Mouse (Mus musculus) forebrain, embryonic 16.5 days (tissue): Measurements from ENCODE around the gene Mcl1. TPM values are rescaled to one million over a fixed set of nuclear protein-coding genes. Genes with fewer than 3 reads are reported as not detected.

Experiments
- ATAC-seq: fragments of 200-750 bp; cut with Nextera tagmentation; 2 replicates; pipeline ENCODE4 v1.8.0; 2017; ENCODE audit warnings: mild to moderate bottlenecking, moderate library complexity
- H3K27ac ChIP-seq: fragments of 300-500 bp; sonication (generic); 2 replicates; pipeline ENCODE4 v1.5.1; 2014; ENCODE audit warnings: low read length, control low read depth
- H3K27me3 ChIP-seq: fragments of 300-500 bp; sonication (generic); replicated peaks from 2 replicates; pipeline ENCODE4 v1.6.1; 2014; ENCODE audit warnings: low read length; ENCODE audit not compliant: control insufficient read depth, insufficient read depth
- H3K36me3 ChIP-seq: fragments of 300-500 bp; sonication (generic); 2 replicates; pipeline ENCODE4 v1.6.1; 2014; ENCODE audit not compliant: control insufficient read depth, insufficient read depth
- H3K4me1 ChIP-seq: fragments of 300-500 bp; sonication (generic); replicated peaks from 2 replicates; pipeline ENCODE4 v1.6.1; 2014; ENCODE audit warnings: low read length; ENCODE audit not compliant: control insufficient read depth, insufficient read depth
- H3K4me2 ChIP-seq: fragments of 300-500 bp; sonication (generic); 2 replicates; pipeline ENCODE4 v1.6.1; 2014; ENCODE audit warnings: mild to moderate bottlenecking, low read length, control low read depth
- H3K4me3 ChIP-seq: fragments of 300-500 bp; sonication (generic); replicated peaks from 2 replicates; pipeline ENCODE4 v1.5.1; 2014; ENCODE audit warnings: mild to moderate bottlenecking, low read length, control low read depth
- H3K9ac ChIP-seq: fragments of 300-500 bp; sonication (generic); replicated peaks from 2 replicates; pipeline ENCODE4 v1.6.1; 2014; ENCODE audit warnings: low read depth, low read length, control low read depth
- H3K9me3 ChIP-seq: fragments of 300-500 bp; sonication (generic); 2 replicates; pipeline ENCODE4 v1.6.1; 2016; ENCODE audit warnings: low read length; ENCODE audit not compliant: control insufficient read depth
- WGBS: fragments of 180-500 bp; shearing (Covaris S2); extraction: QIAGEN DNeasy Blood & Tissue Kit; methylation state at CpG from one replicate; pipeline ENCODE4 v1.1.7; 2014; 5-methylcytosine and 5-hydroxymethylcytosine counted together
- polyA plus RNA-seq: library from polyadenylated mRNA; unstranded; fragments of >200 nt; fragmentation: Nextera tagmentation; extraction: Ambion mirVana; gene quantifications from 2 replicates; pipeline ENCODE4 v1.2.1, GENCODE M21; 2015

Mcl1 gene
- polyA plus RNA-seq, 1 experiment from 2014 or later, result 43.4 TPM

- no peak overlapping the region for H3K9ac ChIP-seq
- H3K4me3 ChIP-seq, result no peak overlapping the region
- no peaks in the 10 kb centered on the region for H3K27me3 ChIP-seq
- H3K9me3 ChIP-seq, result no peaks in the 10 kb centered on the region
- ATAC-seq, result no peak
- WGBS, result 84% methylated on average over 4 of the region's 4 CpGs
- H3K4me1 ChIP-seq, result peaks cover 8% of the 10 kb centered on the region
- no peak overlapping the region for H3K4me2 ChIP-seq
- no peak overlapping the region for H3K27ac ChIP-seq
- H3K36me3 ChIP-seq, result no peaks in the 10 kb centered on the region
These were observed 47.7 kb downstream of the Mcl1 start for GRCm38 (mm10) chr3:95706273-95706672.

DNA sequence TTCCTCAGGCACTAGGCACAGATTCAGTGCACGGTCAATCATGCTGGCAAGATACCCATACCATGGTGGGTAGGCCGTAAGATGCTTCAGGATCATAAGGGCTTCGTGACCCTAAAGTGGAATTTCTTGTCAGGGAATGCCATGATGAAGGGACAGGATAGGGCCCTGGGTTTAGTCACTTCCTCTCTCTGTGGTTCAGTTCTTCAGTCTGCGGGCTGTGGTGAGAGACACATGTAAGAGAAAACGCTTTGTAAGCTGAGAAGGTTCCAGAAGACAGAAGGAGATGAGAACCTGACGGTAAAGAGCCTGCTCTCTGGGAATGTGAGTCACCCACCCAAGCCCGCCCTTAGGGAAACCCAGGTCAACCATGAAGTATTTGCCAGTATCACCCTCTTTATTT, 48.9 kb downstream of the Mcl1 start:
- WGBS, result 96% methylated on average over 7 of the region's 7 CpGs
- Histone ChIP-seq H3K36me3 (no peaks in the 10 kb centered on the region), H3K27ac (no peak overlapping the region), H3K4me1 (no peaks in the 10 kb centered on the region), H3K4me3 (no peak overlapping the region), H3K4me2 (no peak overlapping the region), H3K9ac (no peak overlapping the region), H3K9me3 (no peaks in the 10 kb centered on the region), H3K27me3 (no peaks in the 10 kb centered on the region)
- ATAC-seq, result no peak

- no peak overlapping the region for H3K27ac ChIP-seq
- no peaks in the 10 kb centered on the region for H3K27me3 ChIP-seq
- no peaks in the 10 kb centered on the region for H3K9me3 ChIP-seq
- H3K36me3 ChIP-seq, result no peaks in the 10 kb centered on the region
- WGBS, result 97% methylated on average over 4 of the region's 4 CpGs
- H3K4me1 ChIP-seq, result no peaks in the 10 kb centered on the region
- H3K9ac ChIP-seq, result no peak overlapping the region
- H3K4me3 ChIP-seq, result no peak overlapping the region
- H3K4me2 ChIP-seq, result no peak overlapping the region
- ATAC-seq, result no peak
These were observed 50.5 kb downstream of the Mcl1 start for GRCm38 (mm10) chr3:95709044-95709443.

- Histone ChIP-seq H3K27me3 (no peaks in the 10 kb centered on the region), H3K9ac (no peak overlapping the region), H3K4me2 (no peak overlapping the region), H3K9me3 (no peaks in the 10 kb centered on the region), H3K36me3 (no peaks in the 10 kb centered on the region), H3K4me3 (no peak overlapping the region), H3K27ac (no peak overlapping the region), H3K4me1 (no peaks in the 10 kb centered on the region)
- no peak for ATAC-seq
These were observed 51.4 kb downstream of the Mcl1 start for GRCm38 (mm10) chr3:95709967-95710366.

Other genes starting within 250 kb of the Mcl1 start
- 25.3 and 25.5 TPM in 2 replicates for gene Arnt, start 224.4 kb upstream of the Mcl1 start, polyA plus RNA-seq
- gene Ctsk, start 159.5 kb upstream of the Mcl1 start, polyA plus RNA-seq, result 3.2 and 8.4 TPM in 2 replicates
- gene Ctss, start 132.0 kb upstream of the Mcl1 start, polyA plus RNA-seq, result 11.0 and 11.1 TPM in 2 replicates
- gene Hormad1, start 99.1 kb upstream of the Mcl1 start, polyA plus RNA-seq, result not detected in 2 replicates
- gene Golph3l, start 69.9 kb upstream of the Mcl1 start, polyA plus RNA-seq, result 33.3 and 39.8 TPM in 2 replicates
- gene Ensa, start 33.8 kb upstream of the Mcl1 start, polyA plus RNA-seq, result 113 and 124 TPM in 2 replicates
- gene Adamtsl4, start 29.1 kb downstream of the Mcl1 start, polyA plus RNA-seq, result 0.48 and 1.2 TPM in 2 replicates
- 7.9 and 11.0 TPM in 2 replicates for gene Ecm1, start 80.8 kb downstream of the Mcl1 start, polyA plus RNA-seq
- 49.5 and 53.0 TPM in 2 replicates for gene Tars2, start 101.4 kb downstream of the Mcl1 start, polyA plus RNA-seq
- 23.5 and 29.0 TPM in 2 replicates for gene Rprd2, start 160.1 kb downstream of the Mcl1 start, polyA plus RNA-seq
- 47.2 and 49.1 TPM in 2 replicates for gene Prpf3, start 197.1 kb downstream of the Mcl1 start, polyA plus RNA-seq
- gene Mrps21, start 212.7 kb downstream of the Mcl1 start, polyA plus RNA-seq, result 243 and 277 TPM in 2 replicates
- 4.1 and 5.7 TPM in 2 replicates for gene Ciart, start 223.5 kb downstream of the Mcl1 start, polyA plus RNA-seq
- gene BC028528, start 233.2 kb downstream of the Mcl1 start, polyA plus RNA-seq, result 13.8 and 14.4 TPM in 2 replicates
- gene Aph1a, start 235.2 kb downstream of the Mcl1 start, polyA plus RNA-seq, result 35.6 and 35.9 TPM in 2 replicates
- gene Car14, start 245.9 kb downstream of the Mcl1 start, polyA plus RNA-seq, result 9.4 and 10.2 TPM in 2 replicates